Mouse (Mus musculus) heart, postnatal 36 days (tissue): ENCODE data around the gene Vmn1r94. TPM values are rescaled to one million over a fixed set of nuclear protein-coding genes. Genes with fewer than 3 reads are reported as not detected.
"Not testable (repeated sequence)": the region's sequence is repeated elsewhere in the genome, so short reads cannot be mapped to it uniquely, and the experiment has no call there.

Experiments
- DNase-seq, 2 experiments: peaks; one replicate each; pipeline ENCODE4 v3.0.0; 2021 to 2022
- intact Hi-C: fragments of 180-260 bp; cut with DNase I; formaldehyde crosslinking; loops from one replicate; pipeline ENCODE4 v1.15.1; 2025
- total RNA-seq, 2 experiments: library from RNA; stranded (reverse); gene quantifications; 2 replicates each; pipeline ENCODE4 v1.2.3; 2021

Vmn1r94 gene
- not detected for total RNA-seq

DNA sequence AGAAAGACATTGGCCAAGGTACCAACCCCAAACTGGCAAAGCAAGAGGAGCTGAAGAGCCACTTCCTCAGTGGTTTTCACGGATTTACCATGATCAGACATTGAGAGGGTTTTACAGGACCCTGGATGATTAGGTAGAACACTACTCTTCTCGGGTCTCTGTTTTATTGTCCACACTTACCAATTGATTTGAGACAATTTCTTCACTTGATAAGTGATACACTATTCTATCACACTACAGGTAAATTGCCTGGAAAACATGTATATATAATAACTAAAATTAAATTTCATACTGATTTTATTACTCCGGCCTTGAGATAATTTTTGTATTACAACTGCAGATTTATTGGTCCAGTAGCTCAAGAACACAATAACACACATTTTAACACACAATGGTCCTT lies at the start of gene Vmn1r94:
Gene Vmn1r94 (minus strand): TSS at position 101 of the 400 bp plus-strand sequence.
- not testable (repeated sequence) for DNase-seq

DNA sequence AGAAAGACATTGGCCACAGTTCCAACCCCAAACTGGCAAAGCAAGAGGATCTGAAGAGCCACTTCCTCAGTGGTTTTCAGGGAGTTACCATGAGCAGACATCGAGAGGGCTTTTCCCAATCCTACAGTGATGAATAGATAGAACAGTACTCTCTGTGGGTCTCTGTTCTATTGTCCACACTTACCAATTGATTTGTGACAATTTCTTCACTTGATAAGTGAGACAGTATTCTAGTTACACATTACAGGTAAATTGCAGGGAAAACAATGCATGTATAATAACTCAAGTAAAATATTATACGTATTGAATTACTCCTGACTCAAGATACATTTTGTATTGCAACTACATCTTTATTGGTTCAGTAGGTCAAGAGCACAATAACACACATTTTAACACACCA lies 37.3 kb upstream of the Vmn1r94 start, which contains the start of gene Gm6164:
Gene Gm6164 (minus strand): TSS at position 101 of the 400 bp plus-strand sequence.
- DNase-seq, intact Hi-C loops: not testable (repeated sequence)

More for the DNA sequence above, at the start of gene Vmn1r94:
- intact Hi-C loops = not testable (repeated sequence)

DNA sequence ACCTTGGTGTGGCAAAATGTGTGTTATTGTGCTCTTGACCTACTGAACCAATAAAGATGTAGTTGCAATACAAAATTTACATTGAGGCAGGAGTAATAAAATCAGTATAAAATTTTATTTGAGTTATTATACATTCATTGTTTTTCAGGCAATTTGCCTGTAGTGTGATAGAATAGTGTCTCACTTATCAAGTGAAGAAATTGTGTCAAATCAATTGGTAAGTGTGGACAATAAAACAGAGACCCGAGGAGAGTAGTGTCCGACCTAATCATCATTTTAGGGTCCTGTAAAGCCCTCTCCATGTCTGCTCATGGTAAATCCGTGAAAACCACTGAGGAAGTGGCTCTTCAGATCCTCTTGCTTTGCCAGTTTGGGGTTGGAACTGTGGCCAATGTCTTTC lies 25.2 kb upstream of the Vmn1r94 start, which contains the start of gene Vmn1r95:
Gene Vmn1r95 (plus strand): TSS at position 301 of the 400 bp plus-strand sequence.
- intact Hi-C loops, DNase-seq: not testable (repeated sequence)

DNA sequence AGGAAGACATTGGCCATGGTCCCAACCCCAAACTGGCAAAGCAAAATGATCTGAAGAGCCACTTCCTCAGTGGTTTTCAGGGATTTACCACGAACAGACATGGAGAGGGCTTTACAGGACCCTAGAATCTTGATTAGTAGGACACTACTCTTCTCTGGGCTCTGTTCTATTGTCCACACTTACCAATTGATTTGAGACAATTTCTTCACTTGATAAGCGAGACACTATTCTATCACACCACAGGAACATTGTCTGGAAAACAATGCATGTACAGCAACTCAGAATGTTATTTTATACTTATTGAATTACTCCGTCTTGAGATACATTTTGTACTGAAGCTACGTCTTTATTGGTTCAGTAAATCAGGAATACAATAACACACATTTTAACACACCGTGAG lies 29.2 kb downstream of the Vmn1r94 start, which contains the start of gene Vmn1r93:
Gene Vmn1r93 (minus strand): TSS at position 101 of the 400 bp plus-strand sequence.
- intact Hi-C loops, DNase-seq: not testable (repeated sequence)

DNA sequence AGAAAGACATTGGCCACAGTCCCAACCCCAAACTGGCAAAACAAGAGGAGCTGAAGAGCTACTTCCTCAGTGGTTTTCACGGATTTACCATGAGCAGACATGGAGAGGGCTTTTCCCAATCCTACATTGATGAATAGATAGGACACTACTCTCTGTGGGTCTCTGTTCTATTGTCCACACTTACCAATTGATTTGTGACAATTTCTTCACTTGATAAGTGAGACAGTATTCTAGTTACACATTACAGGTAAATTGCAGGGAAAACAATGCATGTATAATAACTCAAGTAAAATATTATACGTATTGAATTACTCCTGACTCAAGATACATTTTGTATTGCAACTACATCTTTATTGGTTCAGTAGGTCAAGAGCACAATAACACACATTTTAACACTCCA lies 45.7 kb downstream of the Vmn1r94 start, which contains the start of gene Gm16442:
Gene Gm16442 (minus strand): TSS at position 101 of the 400 bp plus-strand sequence.
- DNase-seq, intact Hi-C loops: not testable (repeated sequence)

Other genes starting within 250 kb of the Vmn1r94 start
- 10 to 100 TPM; 19.8 to 25.0 TPM for gene Pvr, start 247.2 kb downstream of the Vmn1r94 start, total RNA-seq
- 1 to 10 TPM; 1.4 TPM for gene Igsf23, start 217.6 kb downstream of the Vmn1r94 start, total RNA-seq
- not detected for gene Ceacam20, start 203.0 kb downstream of the Vmn1r94 start, total RNA-seq
- gene Nlrp9b, start 176.9 kb downstream of the Vmn1r94 start, total RNA-seq = not detected
- gene Vmn1r91, start 68.7 kb downstream of the Vmn1r94 start, total RNA-seq = not detected
- not detected for gene Gm16442, start 45.8 kb downstream of the Vmn1r94 start, total RNA-seq
- gene Vmn1r93, start 29.3 kb downstream of the Vmn1r94 start, total RNA-seq = not detected
- gene Vmn1r95, start 25.3 kb upstream of the Vmn1r94 start, total RNA-seq = not detected
- not detected for gene Gm6164, start 37.2 kb upstream of the Vmn1r94 start, total RNA-seq
- not detected for gene Gm4498, start 65.5 kb upstream of the Vmn1r94 start, total RNA-seq
- gene Gm5890, start 94.5 kb upstream of the Vmn1r94 start, total RNA-seq = not detected
- gene Gm4133, start 165.7 kb upstream of the Vmn1r94 start, total RNA-seq = not detected
- gene Gm5728, start 207.0 kb upstream of the Vmn1r94 start, total RNA-seq = not detected
- gene Vmn1r100, start 249.6 kb upstream of the Vmn1r94 start, total RNA-seq = not detected